Mouse (Mus musculus) brain, embryonic 14.5 days (tissue): Measurements from ENCODE around the gene Vps45.

Experiments
- CTCF ChIP-seq: fragments of 200-500 bp; IDR thresholded peaks from 2 replicates; pipeline ENCODE4 v1.5.1; 2012; ENCODE audit warnings: inconsistent platforms, mild to moderate bottlenecking, moderate library complexity, borderline replicate concordance; ENCODE audit not compliant: insufficient read depth, insufficient read length; ENCODE audit errors: extremely low read depth
- POLR2A ChIP-seq: fragments of 200-500 bp; IDR thresholded peaks from 2 replicates; pipeline ENCODE4 v1.6.1; 2012; ENCODE audit warnings: mild to moderate bottlenecking, inconsistent platforms, borderline replicate concordance; ENCODE audit not compliant: poor library complexity, insufficient read depth, insufficient read length, severe bottlenecking; ENCODE audit errors: extremely low read depth

- TF ChIP-seq CTCF (no peak), POLR2A (no peak)
These were observed 30.4 kb downstream of the Vps45 start for GRCm38 (mm10) chr3:96027875-96028274.
